Mouse (Mus musculus): ENCODE results near the gene Rbfox3. TPM values are rescaled to one million over a fixed set of nuclear protein-coding genes. Genes with fewer than 3 reads are reported as not detected.
A peak's percentile ranks its signal among the peaks of the same experiment; 100 is the strongest.

The Rbfox3 gene
- polyA plus RNA-seq (2012; rRNA removed), result 117 TPM in 2 replicates

- H3K4me1 ChIP-seq (ENCODE audit: control insufficient read depth, insufficient read depth, low read length), result peaks cover 4% of the 10 kb centered on the region; the same call in 1 of the 2 replicates
- H3K4me3 ChIP-seq (ENCODE audit: insufficient read depth, low read length), result no peak within 1 kb of the TSS
- H3K27ac ChIP-seq (ENCODE audit: insufficient read depth, low read length), result no peak within 1 kb of the TSS
- TF ChIP-seq CTCF (IDR thresholded peaks at IDR 0.05; ENCODE audit: extremely low read depth, insufficient read depth, low read length) (peak; percentile 49), POLR2A (IDR thresholded peaks at IDR 0.05; ENCODE audit: extremely low read depth, insufficient read depth, low read length) (no peak)
These were observed at the start of gene Rbfox3 for GRCm38 (mm10) chr11:118911307-118912070. TSS of gene Rbfox3 (minus strand) at chr11:118911597.

DNA sequence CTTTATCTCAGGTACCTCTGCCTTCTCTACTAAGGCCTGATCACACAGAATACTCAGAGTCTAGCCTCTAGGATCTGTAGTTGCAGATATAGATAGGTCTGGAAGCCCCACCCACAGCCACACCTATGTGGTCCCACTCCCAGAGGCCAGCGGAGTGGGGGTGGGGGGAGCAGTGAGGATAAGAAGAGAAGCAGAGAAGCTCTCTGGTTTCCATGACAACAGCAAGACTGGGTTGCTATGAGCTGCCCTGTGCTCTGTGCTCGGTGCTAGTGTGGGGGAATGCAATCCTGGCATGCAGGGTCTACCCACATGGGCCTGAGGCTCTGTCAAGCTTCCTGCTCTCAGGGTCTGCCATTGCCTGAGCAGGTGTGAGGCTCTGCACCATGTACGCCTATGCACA lies 49.3 kb upstream of the Rbfox3 start:
- H3K4me3 ChIP-seq (ENCODE audit: insufficient read depth, low read length), result no peak overlapping the region
- TF ChIP-seq POLR2A (IDR thresholded peaks at IDR 0.05; ENCODE audit: extremely low read depth, insufficient read depth, low read length) (no peak), CTCF (IDR thresholded peaks at IDR 0.05; ENCODE audit: extremely low read depth, insufficient read depth, low read length) (no peak)
- H3K27ac ChIP-seq (ENCODE audit: insufficient read depth, low read length), result no peak overlapping the region
- H3K4me1 ChIP-seq (ENCODE audit: control insufficient read depth, insufficient read depth, low read length), result peaks cover 13% of the 10 kb centered on the region

DNA sequence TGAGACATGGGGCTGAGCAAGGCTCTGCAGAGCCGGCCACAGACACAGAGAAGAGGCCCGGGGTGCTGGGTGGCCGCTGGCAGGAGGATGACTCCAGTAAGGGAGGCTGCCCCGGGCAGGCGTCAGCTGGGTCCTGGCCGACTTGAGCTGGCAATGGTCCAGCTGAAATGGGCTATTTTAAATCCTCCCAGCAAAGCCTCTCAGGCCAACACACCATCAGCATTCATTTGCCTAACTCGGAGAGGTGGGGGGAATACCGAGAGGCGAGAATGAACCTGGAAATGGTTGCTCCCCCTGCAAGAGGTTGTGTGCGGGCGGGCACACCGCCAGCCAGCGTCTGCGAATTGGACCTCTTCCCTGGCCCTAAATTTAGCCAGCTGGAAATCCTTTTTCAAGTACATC lies 45.7 kb upstream of the Rbfox3 start:
- no peak overlapping the region for H3K27ac ChIP-seq (ENCODE audit: insufficient read depth, low read length)
- TF ChIP-seq CTCF (IDR thresholded peaks at IDR 0.05; ENCODE audit: extremely low read depth, insufficient read depth, low read length) (no peak), POLR2A (IDR thresholded peaks at IDR 0.05; ENCODE audit: extremely low read depth, insufficient read depth, low read length) (no peak)

DNA sequence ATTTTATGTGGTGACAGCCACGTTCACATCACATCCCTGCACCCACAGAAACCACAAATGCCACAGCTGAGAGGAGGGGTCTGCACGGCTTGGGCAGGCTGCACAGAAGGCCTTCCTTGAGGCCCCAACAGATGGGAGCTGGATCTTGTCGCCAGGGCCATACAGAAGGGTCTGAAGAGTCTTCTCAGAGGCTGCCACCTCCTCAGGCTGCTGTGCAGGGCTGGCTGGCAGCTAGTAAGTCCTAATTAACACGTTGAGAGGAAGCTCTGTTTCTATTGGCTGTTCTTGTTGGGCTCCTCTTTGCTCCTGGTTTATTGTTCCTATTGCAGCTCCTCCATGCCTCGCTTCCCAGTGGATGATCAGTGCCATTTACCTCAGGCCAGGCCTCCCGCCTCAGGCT lies 43.6 kb upstream of the Rbfox3 start:
- no peak overlapping the region for H3K27ac ChIP-seq (ENCODE audit: insufficient read depth, low read length)
- TF ChIP-seq POLR2A (IDR thresholded peaks at IDR 0.05; ENCODE audit: extremely low read depth, insufficient read depth, low read length), result no peak
- no peak for TF ChIP-seq CTCF (IDR thresholded peaks at IDR 0.05; ENCODE audit: extremely low read depth, insufficient read depth, low read length)

More for the DNA sequence above, 45.7 kb upstream of the Rbfox3 start:
- H3K4me3 ChIP-seq (ENCODE audit: insufficient read depth, low read length), result no peak overlapping the region
- peaks cover 7% of the 10 kb centered on the region for H3K4me1 ChIP-seq (ENCODE audit: control insufficient read depth, insufficient read depth, low read length)

GRCm38 (mm10) chr11:118945868-118946267 lies 34.5 kb upstream of the Rbfox3 start:
- TF ChIP-seq CTCF (IDR thresholded peaks at IDR 0.05; ENCODE audit: extremely low read depth, insufficient read depth, low read length) (no peak), POLR2A (IDR thresholded peaks at IDR 0.05; ENCODE audit: extremely low read depth, insufficient read depth, low read length) (no peak)

More for the DNA sequence above, 43.6 kb upstream of the Rbfox3 start:
- Histone ChIP-seq H3K4me3 (ENCODE audit: insufficient read depth, low read length) (no peak overlapping the region), H3K4me1 (ENCODE audit: control insufficient read depth, insufficient read depth, low read length) (peaks cover under 1% of the 10 kb centered on the region; the same call in 1 of the 2 replicates)

GRCm38 (mm10) chr11:118941268-118941667 lies 29.9 kb upstream of the Rbfox3 start:
- Histone ChIP-seq H3K27ac (ENCODE audit: insufficient read depth, low read length) (no peak overlapping the region), H3K4me1 (ENCODE audit: control insufficient read depth, insufficient read depth, low read length) (peaks cover 2% of the 10 kb centered on the region; the same call in 1 of the 2 replicates), H3K4me3 (ENCODE audit: insufficient read depth, low read length) (no peak overlapping the region)
- TF ChIP-seq CTCF (IDR thresholded peaks at IDR 0.05; ENCODE audit: extremely low read depth, insufficient read depth, low read length) (no peak), POLR2A (IDR thresholded peaks at IDR 0.05; ENCODE audit: extremely low read depth, insufficient read depth, low read length) (no peak)

More at GRCm38 (mm10) chr11:118945868-118946267, 34.5 kb upstream of the Rbfox3 start:
- no peak overlapping the region for H3K27ac ChIP-seq (ENCODE audit: insufficient read depth, low read length)
- no peak overlapping the region for H3K4me3 ChIP-seq (ENCODE audit: insufficient read depth, low read length)
- H3K4me1 ChIP-seq (ENCODE audit: control insufficient read depth, insufficient read depth, low read length), result no peaks in the 10 kb centered on the region; the same call in 1 of the 2 replicates

DNA sequence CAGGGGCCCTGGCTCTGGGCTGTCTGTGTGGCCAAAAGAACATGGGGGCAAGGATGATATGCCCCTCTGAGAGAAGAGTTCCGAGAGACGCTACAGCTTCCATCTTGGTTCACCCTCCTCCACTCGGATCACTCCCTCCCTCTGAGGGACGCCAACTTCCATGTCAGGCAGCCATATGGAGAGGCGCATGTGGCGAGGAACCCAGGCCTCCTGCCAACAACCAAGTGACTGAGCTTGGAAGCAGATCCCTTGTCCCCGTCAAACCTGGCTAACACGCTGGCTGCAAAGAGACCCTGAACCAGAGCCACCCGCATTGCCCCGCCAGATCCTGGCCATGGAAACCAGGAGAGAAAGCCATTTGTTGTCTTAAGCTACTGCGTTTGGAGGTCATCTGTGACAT lies 29.1 kb upstream of the Rbfox3 start:
- Histone ChIP-seq H3K4me1 (ENCODE audit: control insufficient read depth, insufficient read depth, low read length) (peaks cover 2% of the 10 kb centered on the region; the same call in 1 of the 2 replicates), H3K4me3 (ENCODE audit: insufficient read depth, low read length) (no peak overlapping the region), H3K27ac (ENCODE audit: insufficient read depth, low read length) (no peak overlapping the region)
- no peak for TF ChIP-seq POLR2A (IDR thresholded peaks at IDR 0.05; ENCODE audit: extremely low read depth, insufficient read depth, low read length)
- no peak for TF ChIP-seq CTCF (IDR thresholded peaks at IDR 0.05; ENCODE audit: extremely low read depth, insufficient read depth, low read length)

- Histone ChIP-seq H3K4me3 (ENCODE audit: insufficient read depth, low read length) (no peak overlapping the region), H3K4me1 (ENCODE audit: control insufficient read depth, insufficient read depth, low read length) (peaks cover 2% of the 10 kb centered on the region; the same call in 1 of the 2 replicates), H3K27ac (ENCODE audit: insufficient read depth, low read length) (no peak overlapping the region)
- TF ChIP-seq POLR2A (IDR thresholded peaks at IDR 0.05; ENCODE audit: extremely low read depth, insufficient read depth, low read length) (no peak), CTCF (IDR thresholded peaks at IDR 0.05; ENCODE audit: extremely low read depth, insufficient read depth, low read length) (no peak)
These were observed 28.3 kb upstream of the Rbfox3 start for GRCm38 (mm10) chr11:118939731-118940130.

- TF ChIP-seq POLR2A (IDR thresholded peaks at IDR 0.05; ENCODE audit: extremely low read depth, insufficient read depth, low read length) (no peak), CTCF (IDR thresholded peaks at IDR 0.05; ENCODE audit: extremely low read depth, insufficient read depth, low read length) (no peak)
- Histone ChIP-seq H3K4me1 (ENCODE audit: control insufficient read depth, insufficient read depth, low read length) (no peaks in the 10 kb centered on the region), H3K27ac (ENCODE audit: insufficient read depth, low read length) (no peak overlapping the region), H3K4me3 (ENCODE audit: insufficient read depth, low read length) (no peak overlapping the region)
These were observed 23.5 kb upstream of the Rbfox3 start for GRCm38 (mm10) chr11:118934925-118935324.

DNA sequence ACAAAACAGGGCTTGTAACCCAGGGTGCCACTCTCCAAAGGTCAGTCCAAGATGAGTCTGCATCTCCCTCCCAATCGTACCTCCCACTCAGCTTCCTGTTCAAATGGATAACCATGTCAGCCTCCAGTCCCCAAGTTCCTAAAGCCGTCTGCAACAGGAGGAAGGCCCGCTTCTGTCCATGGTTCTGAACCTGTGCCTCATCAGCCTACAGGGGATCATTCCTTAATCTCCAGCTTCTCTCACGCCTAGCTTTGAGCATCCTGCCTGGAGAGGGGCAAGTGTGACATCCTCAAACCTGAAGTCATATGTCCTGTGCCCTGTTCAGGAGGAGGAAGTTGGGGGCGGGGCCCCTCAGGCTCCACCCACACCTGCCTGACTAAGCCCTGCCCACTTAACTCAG lies 15.7 kb upstream of the Rbfox3 start:
- TF ChIP-seq POLR2A (IDR thresholded peaks at IDR 0.05; ENCODE audit: extremely low read depth, insufficient read depth, low read length) (no peak), CTCF (IDR thresholded peaks at IDR 0.05; ENCODE audit: extremely low read depth, insufficient read depth, low read length) (no peak)
- Histone ChIP-seq H3K27ac (ENCODE audit: insufficient read depth, low read length) (no peak overlapping the region), H3K4me3 (ENCODE audit: insufficient read depth, low read length) (no peak overlapping the region), H3K4me1 (ENCODE audit: control insufficient read depth, insufficient read depth, low read length) (no peaks in the 10 kb centered on the region)
